Mouse (Mus musculus) A20 (cell line): ENCODE data around the gene Zfp296.

Source experiments
- DNase-seq: peaks from one replicate; pipeline ENCODE4 v3.0.0-alpha.2; 2011; ENCODE audit warnings: low read depth, low spot score

Gene Zfp296

DNA sequence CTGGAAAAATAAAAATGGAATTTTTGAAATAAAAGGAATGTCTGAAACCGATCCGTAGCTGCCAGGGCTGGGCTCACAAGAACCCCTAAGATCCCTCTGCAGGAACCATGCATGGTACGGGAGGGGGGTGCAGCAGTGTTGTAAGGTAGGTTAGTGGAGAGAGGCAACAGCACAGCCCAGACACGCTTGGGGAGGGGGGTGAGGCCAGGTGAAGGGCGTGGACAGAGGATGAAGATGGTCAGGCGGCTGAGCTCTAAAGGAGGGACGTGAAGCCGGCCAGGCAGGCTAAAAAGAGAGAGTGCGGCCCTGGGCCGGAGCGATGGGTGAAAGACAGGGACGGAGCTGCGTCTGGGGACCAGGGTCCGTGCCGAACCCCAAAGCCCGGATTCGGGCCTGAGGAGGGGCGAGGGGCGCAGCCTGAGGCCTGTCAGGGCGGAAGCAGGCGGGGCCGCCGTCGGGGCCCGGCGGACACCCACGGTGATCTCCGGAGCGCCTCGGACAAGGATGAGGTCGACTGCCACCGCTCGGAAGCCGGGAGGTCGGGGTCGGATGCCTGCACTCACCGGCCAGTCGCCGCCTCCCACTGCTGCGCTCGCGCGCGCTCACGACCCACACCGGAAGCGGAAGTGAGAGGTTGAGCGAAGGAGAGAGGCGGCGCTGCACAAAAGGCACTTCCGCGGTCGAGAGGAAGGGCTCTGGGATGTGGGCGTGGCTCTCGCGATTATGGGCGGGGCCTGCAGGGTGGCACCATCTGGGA, 26.9 kb downstream of the Zfp296 start, which contains the start of gene Clasrp:
Gene Clasrp (minus strand): TSS at position 638 of the 757 bp plus-strand sequence.
- DNase-seq, result peak; percentile 97

DNA sequence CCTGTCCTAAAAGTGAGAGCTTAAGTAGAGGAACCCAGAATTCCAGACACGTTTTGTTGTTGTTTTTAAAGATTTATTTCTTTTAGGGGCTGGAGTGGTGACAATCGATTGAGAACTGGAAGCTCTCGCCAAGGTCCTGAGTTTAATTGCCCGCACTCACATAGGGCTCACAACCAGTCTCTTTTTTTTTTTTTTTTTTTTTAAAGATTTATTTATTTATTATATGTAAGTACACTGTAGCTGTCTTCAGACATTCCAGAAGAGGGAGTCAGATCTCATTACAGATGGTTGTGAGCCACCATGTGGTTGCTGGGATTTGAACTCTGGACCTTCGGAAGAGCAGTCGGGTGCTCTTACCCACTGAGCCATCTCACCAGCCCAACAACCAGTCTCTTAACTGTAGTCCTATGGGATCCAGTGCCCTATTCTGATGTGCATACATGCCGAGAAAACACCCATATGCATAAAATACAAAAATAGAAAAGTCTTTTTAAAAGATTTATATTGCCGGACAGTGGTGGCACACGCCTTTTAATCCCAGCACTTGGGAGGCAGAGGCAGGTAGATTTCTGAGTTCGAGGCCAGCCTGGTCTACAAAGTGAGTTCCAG, 27.6 kb downstream of the Zfp296 start:
- peak; percentile 20 for DNase-seq

DNA sequence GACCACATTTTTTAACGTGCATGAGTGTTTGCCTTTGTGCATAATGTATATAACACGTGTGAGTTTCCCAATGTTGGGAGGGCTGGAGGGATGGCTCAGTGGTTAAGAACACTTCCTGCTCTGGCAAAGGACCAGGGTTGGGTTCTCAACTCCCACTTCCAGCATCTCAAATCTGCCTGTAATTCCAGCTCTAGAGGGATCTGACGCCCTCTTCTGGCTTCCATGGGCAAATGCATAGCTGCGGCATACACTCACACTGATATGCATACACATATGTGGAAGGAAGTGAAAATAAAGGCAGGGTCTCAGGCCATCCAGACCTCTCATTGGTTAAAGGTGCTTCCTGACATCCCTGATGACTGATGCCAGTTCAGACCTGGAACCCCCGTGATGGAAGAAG, 30.2 kb downstream of the Zfp296 start:
- DNase-seq, result no peak

DNA sequence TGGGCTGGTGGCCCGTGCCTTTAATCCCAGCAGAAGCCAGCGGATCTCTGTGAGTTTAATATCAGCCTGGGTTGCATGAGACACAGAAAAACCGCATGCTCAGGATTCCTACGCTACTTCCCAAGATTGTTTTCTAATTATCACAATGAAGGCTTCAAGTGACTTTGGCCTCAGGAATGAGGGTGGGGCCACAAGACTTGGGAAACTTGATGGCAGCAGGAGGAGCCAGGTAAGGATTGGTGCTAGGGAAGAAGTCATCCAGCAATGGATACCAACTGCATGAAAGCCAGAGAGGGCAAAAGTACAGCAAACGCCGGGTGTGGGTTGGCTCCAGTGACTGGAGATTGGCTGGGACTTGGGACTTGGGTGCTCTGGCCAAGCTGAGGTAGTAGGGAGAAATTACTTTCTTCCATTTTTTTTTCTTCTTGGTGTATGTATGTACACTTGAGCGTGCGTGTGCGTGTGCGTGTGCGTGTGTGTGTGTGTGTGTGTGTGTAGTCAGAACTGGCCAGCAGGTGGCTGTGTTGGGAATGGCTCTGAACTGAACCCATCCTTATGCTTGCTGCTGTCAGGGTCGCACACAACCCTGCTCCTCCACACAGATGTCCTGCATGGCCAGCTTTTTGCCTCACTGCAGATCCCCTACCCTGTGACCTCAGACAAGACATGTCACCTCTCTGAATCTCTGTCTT, 32.7 kb downstream of the Zfp296 start:
- no peak for DNase-seq

DNA sequence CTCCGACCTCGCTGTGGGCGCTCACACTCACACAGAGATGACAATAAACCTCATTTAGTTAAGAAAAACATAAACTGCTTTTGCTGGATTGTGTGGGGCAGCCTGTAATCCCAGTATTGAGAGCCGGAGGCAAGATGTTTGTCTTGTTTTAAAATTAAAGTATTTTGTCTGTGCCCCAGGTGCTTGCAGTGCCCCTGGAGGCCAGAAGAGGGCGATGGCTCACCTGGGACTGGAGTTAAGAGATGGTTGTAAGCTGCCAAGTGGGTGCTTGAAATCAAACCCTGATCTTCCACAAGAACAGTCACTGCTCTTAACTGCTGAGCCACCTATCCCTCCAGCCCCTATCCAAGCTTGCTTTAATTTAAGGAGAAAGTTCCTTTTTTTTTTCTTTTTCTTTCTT, 33.9 kb downstream of the Zfp296 start:
- DNase-seq, result no peak

DNA sequence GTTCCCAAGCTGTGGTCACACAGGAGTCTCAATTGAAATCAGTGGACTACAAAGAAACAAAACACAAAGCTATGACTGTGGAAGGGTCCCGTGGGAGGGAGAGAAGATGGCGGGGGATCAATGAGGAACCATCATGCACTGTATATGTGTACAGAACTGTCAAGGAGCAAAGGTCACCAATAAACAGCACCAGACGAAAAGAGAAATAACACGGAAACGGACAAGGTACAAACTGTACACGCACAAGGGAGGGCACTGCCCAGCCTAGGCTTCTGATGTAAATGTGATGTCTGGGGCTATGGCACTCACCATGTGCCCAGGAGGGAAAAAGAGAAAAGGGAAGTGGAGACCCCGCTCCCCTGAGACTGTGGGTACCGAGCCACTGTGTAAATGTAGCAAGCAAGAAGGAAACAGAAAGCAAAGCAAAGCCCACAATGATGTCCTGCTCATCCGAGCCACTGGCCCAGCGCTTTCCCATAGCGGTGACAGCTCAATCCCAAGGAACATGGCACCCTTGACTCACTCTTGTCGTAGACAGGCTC, 38.0 kb downstream of the Zfp296 start:
- DNase-seq, result peak; percentile 21

DNA sequence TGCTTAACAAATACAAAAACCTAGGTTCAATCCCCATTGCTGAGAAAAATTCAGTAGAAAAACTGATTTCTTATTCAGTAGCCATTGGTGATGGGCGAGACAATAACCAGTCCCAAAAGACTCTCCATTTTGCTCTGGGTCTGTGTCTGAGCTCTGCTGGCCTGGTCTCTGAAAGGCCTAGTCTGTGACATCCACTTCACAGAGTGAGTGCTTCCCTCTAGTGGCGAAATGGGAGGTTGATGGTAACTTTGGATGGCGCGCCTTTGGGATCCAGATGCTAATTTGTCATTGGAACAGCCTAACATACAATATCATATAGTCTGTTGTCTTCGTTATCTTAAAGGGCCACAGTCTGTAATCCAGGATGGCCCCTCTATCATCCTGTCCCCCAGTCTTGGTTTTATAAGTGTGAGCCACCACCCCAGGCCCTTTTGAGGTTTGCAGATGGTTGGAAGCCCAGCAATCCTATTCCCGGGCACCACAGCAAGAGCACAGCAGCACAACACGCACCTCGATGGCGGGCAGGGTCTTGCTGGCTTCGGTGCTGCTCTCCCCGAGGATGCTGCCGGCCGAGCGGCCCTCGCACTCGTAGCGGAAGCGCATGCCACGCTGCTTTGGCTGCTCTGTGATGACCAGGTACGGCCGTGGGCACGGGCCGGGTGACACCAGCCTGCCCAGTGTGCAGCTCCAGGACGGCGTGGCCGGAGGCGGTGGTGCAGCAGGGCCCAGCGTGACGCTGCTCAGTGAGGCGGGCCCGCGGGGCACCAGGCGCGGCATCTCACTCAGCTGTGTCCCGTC, 42.1 kb downstream of the Zfp296 start:
- DNase-seq, result peak; percentile 75

DNA sequence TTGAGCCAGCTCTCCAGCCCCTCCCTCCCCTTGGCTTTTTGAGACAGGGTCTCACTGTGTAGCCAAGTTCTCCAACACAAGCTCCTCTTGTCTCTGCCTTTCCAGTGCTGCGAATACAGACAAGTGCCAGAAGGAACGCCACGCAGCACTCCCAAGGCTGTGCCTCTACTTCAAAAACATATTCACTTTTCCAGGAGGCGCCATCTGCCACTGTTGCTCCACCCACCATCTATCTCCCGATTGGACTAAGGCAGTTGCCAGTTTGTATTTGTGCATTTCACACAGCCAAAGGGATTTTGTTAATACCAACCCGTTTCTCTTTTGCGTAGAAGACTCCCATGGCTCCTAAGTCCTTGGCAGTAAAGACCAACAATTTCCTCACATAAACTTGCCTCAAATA, 43.7 kb downstream of the Zfp296 start:
- DNase-seq, result no peak

DNA sequence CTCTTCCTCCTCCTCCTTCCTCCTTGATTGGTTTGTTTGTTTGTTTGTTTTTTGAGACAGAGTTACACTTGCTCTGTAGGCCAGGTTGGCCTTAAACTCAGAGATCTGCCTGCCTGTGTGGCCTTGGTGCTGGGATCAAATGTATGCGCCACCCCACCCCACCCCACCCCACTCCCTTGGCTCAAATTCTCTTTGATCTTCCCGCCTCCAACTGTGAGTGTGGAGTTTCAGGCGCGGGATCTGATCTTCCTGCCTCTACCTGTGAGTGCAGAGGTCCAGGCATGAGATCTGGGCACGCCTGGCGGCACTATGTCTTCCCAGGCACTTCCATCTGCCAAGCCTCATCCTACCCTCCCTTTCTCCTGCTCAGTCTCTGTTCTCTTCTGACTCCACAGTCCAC, 45.2 kb downstream of the Zfp296 start:
- no peak for DNase-seq

DNA sequence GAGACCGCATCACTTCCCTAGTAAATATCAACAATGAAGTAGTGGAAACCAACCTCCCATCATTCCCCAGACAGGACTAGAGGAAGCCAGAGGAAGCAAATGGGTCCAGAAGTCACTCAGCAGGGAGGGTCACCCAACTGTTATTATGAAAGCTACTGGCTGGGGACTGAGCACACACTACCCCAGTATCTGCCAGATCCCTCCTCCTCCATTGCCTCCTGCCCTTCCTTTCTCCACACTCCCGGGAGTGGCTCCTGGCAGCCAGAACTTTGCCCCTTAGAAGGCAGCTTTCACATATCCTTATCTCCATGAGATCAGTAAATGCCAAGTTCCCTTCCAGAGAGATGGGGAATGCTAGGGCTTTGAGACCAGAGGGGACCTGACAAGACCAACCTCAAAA, 46.3 kb downstream of the Zfp296 start:
- no peak for DNase-seq

DNA sequence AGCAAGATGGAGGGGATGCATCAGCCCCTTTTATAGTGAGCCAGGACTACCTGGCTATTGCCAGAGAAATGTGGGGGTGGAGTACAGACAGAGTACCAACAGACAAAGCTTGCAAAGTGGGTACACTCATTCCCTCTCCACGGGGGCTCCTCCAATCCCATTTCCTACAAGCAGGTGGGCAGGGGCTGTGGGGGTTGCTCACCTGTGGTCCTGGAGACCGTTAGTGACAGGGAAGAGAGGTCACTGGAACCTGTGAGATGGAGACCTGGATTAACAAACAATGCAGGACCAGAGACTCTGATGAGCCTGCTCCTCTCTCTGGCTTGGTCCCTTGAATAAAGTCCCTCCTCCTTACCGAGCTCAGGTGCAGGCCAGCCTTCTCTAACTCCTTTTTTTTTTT, 50.6 kb downstream of the Zfp296 start:
- no peak for DNase-seq

DNA sequence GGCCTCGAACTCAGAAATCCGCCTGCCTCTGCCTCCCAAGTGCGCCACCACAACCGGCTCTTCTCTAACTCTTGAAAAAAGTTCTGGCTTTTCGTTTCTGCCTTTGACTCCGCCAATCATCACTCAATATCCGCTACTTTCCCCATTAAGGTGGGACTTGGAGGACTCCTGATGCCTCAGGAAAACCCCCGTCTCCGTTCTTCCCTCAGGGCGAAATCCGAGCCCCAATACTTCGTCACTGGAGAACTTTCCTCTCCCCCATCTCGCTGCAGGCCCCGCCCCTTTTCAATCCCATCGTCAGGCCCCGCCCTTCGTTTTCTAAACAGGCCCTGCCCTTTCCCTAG, 51.1 kb downstream of the Zfp296 start:
- no peak for DNase-seq

DNA sequence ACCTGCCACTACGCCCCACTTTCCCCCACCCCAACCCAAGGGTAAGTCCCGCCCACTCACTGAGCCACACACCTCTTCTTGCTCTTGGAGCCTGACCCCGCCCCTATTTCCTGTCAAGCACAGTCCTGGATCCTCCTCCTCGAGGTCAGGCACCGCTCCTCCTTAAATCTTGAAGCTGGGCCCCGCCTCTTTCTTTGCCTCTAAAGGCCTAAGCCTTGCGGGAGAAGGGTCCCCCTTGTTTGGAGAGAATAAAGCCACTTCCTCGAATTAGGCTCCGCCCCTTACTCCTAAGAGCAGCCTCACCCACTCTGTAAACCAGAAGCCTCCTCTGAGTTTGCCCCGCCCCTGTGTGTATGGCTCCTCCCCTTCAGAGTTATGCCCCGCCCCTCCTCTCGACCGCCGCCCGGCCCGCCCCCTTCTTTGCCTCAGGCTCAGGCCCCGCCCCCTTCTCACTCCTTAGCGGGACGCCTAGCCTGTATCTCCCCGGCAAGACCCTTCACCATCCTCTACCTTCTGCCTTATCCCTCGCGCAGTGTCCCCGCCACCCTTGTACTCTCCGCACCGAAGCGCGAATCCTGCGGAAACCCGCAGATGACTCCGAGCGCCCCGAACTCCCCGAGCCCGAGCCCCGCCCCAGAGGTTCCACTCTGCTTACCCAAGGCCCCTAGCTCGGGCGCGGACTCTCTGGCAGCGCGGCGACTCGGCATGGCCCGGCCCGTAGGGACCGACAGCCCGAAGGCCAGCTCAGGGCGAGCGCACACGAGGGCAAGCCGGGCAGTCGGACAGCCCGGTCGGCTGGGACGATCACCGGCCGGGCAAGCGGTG, 51.7 kb downstream of the Zfp296 start:
- DNase-seq, result peak; percentile 100

DNA sequence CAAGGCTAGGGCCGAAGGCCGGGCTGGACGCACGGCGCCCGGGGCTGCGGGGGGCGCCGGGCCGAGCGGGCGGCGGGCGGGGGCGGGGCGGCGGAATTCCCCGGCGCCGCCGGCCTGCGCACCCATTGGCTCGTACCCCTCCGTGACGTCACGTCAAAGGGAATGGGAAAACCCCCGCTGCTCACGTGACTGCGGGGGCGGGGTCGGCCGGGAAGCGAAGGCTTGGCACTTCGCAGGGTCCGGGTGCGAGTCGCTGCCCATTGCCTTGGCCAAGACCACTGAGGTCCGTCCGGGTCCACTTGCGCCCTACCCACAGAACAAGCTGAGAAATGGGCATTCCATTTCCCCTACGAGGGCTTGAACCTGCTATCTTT, 52.3 kb downstream of the Zfp296 start, which contains the start of gene Relb:
Gene Relb (minus strand): TSS at position 78 of the 374 bp plus-strand sequence.
- DNase-seq, result peak; percentile 91
